8 mouse cellular contexts compared by ENCODE assay signal in genomic region chr9:107612945-107613569, GRCm38 (mm10). TPM values are rescaled to one million over a fixed set of nuclear protein-coding genes. Genes with fewer than 3 reads are reported as not detected.
DNase-seq lines count a peak whose midpoint lies in the region; ATAC-seq and TF ChIP-seq lines count a peak whose summit lies in the region.

No protein-coding gene starts in this region.

- ATAC-seq in kidney, postnatal 0 days (replicated peaks; ENCODE audit: low FRiP score, low read depth), result peak; percentile 14; the same call in 1 of the 2 replicates
- ATAC-seq in hindbrain, embryonic 16.5 days, result peak; percentile 21
- no peak; the same call in 1 of the 2 replicates for ATAC-seq in midbrain, embryonic 14.5 days (ENCODE audit: low FRiP score, low TSS enrichment)
- no peak for ATAC-seq in cerebellum, adult (ENCODE audit: insufficient number of reproducible peaks, low FRiP score, low TSS enrichment)

- H3K9me3 ChIP-seq in kidney, postnatal 0 days (replicated peaks; ENCODE audit: low read length), result no peaks in the 10 kb centered on the region
- no peaks in the 10 kb centered on the region for H3K9me3 ChIP-seq in embryonic facial prominence, embryonic 10.5 days
- no peaks in the 10 kb centered on the region for H3K9me3 ChIP-seq in hindbrain, embryonic 16.5 days (ENCODE audit: control insufficient read depth, low read length)
- no peaks in the 10 kb centered on the region for H3K9me3 ChIP-seq in midbrain, embryonic 14.5 days (ENCODE audit: control insufficient read depth, low read length)

- H3K9ac ChIP-seq in kidney, postnatal 0 days (ENCODE audit: low read depth, low read length), result no peak overlapping the region
- no peak overlapping the region; the same call in 1 of the 2 replicates for H3K9ac ChIP-seq in hindbrain, embryonic 16.5 days (ENCODE audit: low read depth, low read length)
- peak overlapping the region; percentile 80; the same call in 1 of the 2 replicates for H3K9ac ChIP-seq in midbrain, embryonic 14.5 days (replicated peaks; ENCODE audit: low read length)

- no peaks in the 10 kb centered on the region for H3K27me3 ChIP-seq in kidney, postnatal 0 days (ENCODE audit: insufficient read depth, low read length)
- peaks cover 2% of the 10 kb centered on the region; the same call in 1 of the 2 replicates for H3K27me3 ChIP-seq in embryonic facial prominence, embryonic 10.5 days (replicated peaks; ENCODE audit: low read depth, poor library complexity, severe bottlenecking)
- no peaks in the 10 kb centered on the region for H3K27me3 ChIP-seq in hindbrain, embryonic 16.5 days (replicated peaks; ENCODE audit: control insufficient read depth, insufficient read depth, low read length)
- no peaks in the 10 kb centered on the region for H3K27me3 ChIP-seq in midbrain, embryonic 14.5 days (ENCODE audit: control insufficient read depth, insufficient read depth, low read length)

- TF ChIP-seq CTCF in kidney, postnatal 0 days (IDR thresholded peaks at IDR 0.05; ENCODE audit: low read depth), result no peak; the same call in 1 of the 2 replicates

- H3K4me2 ChIP-seq in kidney, postnatal 0 days (ENCODE audit: low read length), result peak overlapping the region; percentile 56
- H3K4me2 ChIP-seq in hindbrain, embryonic 16.5 days (ENCODE audit: low read length), result peak overlapping the region; percentile 87
- peak overlapping the region; percentile 70 for H3K4me2 ChIP-seq in midbrain, embryonic 14.5 days (ENCODE audit: low read length)

- DNase-seq in kidney, postnatal 0 days (ENCODE audit: low spot score), result peak; percentile 72
- no peak for DNase-seq in kidney, postnatal 25 days
- DNase-seq in embryonic facial prominence, embryonic 10.5 days (ENCODE audit: low spot score), result no peak
- DNase-seq in midbrain, embryonic 14.5 days, result peak; percentile 71
- DNase-seq in adrenal gland, postnatal 4 days (ENCODE audit: low spot score in 2 of 2), result no peak
- no peak for DNase-seq in cerebellum, adult 9-11 months

- peak overlapping the region; percentile 85 for H3K27ac ChIP-seq in kidney, postnatal 0 days
- H3K27ac ChIP-seq in embryonic facial prominence, embryonic 10.5 days (replicated peaks), result peak overlapping the region; percentile 96
- H3K27ac ChIP-seq in hindbrain, embryonic 16.5 days (ENCODE audit: low read depth, low read length), result peak overlapping the region; percentile 99
- peak overlapping the region; percentile 100 for H3K27ac ChIP-seq in midbrain, embryonic 14.5 days (replicated peaks; ENCODE audit: low read depth, low read length)

- no peak overlapping the region for H3K4me3 ChIP-seq in kidney, postnatal 0 days (replicated peaks; ENCODE audit: low read depth, low read length)
- peak overlapping the region; percentile 59 for H3K4me3 ChIP-seq in embryonic facial prominence, embryonic 10.5 days
- H3K4me3 ChIP-seq in hindbrain, embryonic 16.5 days (ENCODE audit: low read length), result peak overlapping the region; percentile 44
- peak overlapping the region; percentile 25; the same call in 1 of the 2 replicates for H3K4me3 ChIP-seq in midbrain, embryonic 14.5 days (replicated peaks; ENCODE audit: low read depth, low read length)

- WGBS in kidney, postnatal 0 days, result 9% methylated on average over 12 of the region's 12 CpGs
- WGBS in embryonic facial prominence, embryonic 10.5 days, result 15% methylated on average over 12 of the region's 12 CpGs
- 10% methylated on average over 12 of the region's 12 CpGs for WGBS in hindbrain, embryonic 16.5 days
- WGBS in midbrain, embryonic 14.5 days, result 13% methylated on average over 12 of the region's 12 CpGs

- H3K36me3 ChIP-seq in kidney, postnatal 0 days (ENCODE audit: insufficient read depth, low read length), result peaks cover 36% of the 10 kb centered on the region
- H3K36me3 ChIP-seq in embryonic facial prominence, embryonic 10.5 days (replicated peaks), result peaks cover 46% of the 10 kb centered on the region
- H3K36me3 ChIP-seq in hindbrain, embryonic 16.5 days (ENCODE audit: control insufficient read depth, insufficient read depth, low read length), result peaks cover 23% of the 10 kb centered on the region
- peaks cover 40% of the 10 kb centered on the region for H3K36me3 ChIP-seq in midbrain, embryonic 14.5 days (ENCODE audit: control insufficient read depth, insufficient read depth, low read length)

- H3K4me1 ChIP-seq in kidney, postnatal 0 days (replicated peaks; ENCODE audit: insufficient read depth, low read length), result peaks cover 24% of the 10 kb centered on the region
- peaks cover 62% of the 10 kb centered on the region for H3K4me1 ChIP-seq in embryonic facial prominence, embryonic 10.5 days
- H3K4me1 ChIP-seq in hindbrain, embryonic 16.5 days (ENCODE audit: control insufficient read depth, insufficient read depth, low read depth, low read length), result peaks cover 11% of the 10 kb centered on the region
- peaks cover 22% of the 10 kb centered on the region for H3K4me1 ChIP-seq in midbrain, embryonic 14.5 days (ENCODE audit: control insufficient read depth, insufficient read depth, low read length)

RNA-seq across cellular contexts. Expression of gene Sema3b, which starts 4.0 kb away (rescaled TPM):
- 30.5 and 33.3 TPM in 2 replicates for polyA plus RNA-seq in kidney, postnatal 0 days (2015; fragmentation: Nextera tagmentation; extraction: Ambion mirVana)
- polyA plus RNA-seq in embryonic facial prominence, embryonic 10.5 days (2016; fragmentation: Nextera tagmentation; extraction: Ambion mirVana), result 2.7 TPM in 2 replicates
- 5.6 and 7.0 TPM in 2 replicates for polyA plus RNA-seq in hindbrain, embryonic 16.5 days (2015; fragmentation: Nextera tagmentation; extraction: Ambion mirVana)
- 1.5 and 3.2 TPM in 2 replicates for polyA plus RNA-seq in midbrain, embryonic 14.5 days (2014; fragmentation: Nextera tagmentation; extraction: Ambion mirVana)
- 10 to 100 TPM; 16.9 to 19.4 TPM for total RNA-seq in adrenal gland, postnatal 4 days (2021)

RNA-seq across cellular contexts. Expression of gene Gnai2, which starts 22.1 kb away (rescaled TPM):
- polyA plus RNA-seq in kidney, postnatal 0 days (2015; fragmentation: Nextera tagmentation; extraction: Ambion mirVana), result 351 and 359 TPM in 2 replicates
- polyA plus RNA-seq in embryonic facial prominence, embryonic 10.5 days (2016; fragmentation: Nextera tagmentation; extraction: Ambion mirVana), result 334 and 363 TPM in 2 replicates
- 302 and 317 TPM in 2 replicates for polyA plus RNA-seq in hindbrain, embryonic 16.5 days (2015; fragmentation: Nextera tagmentation; extraction: Ambion mirVana)
- polyA plus RNA-seq in midbrain, embryonic 14.5 days (2014; fragmentation: Nextera tagmentation; extraction: Ambion mirVana), result 284 and 326 TPM in 2 replicates
- total RNA-seq in adrenal gland, postnatal 4 days (2021), result 100 to 1,000 TPM; 345 to 390 TPM

RNA-seq across cellular contexts. Expression of gene Ifrd2, which starts 25.6 kb away (rescaled TPM):
- polyA plus RNA-seq in kidney, postnatal 0 days (2015; fragmentation: Nextera tagmentation; extraction: Ambion mirVana), result 28.9 and 29.9 TPM in 2 replicates
- polyA plus RNA-seq in embryonic facial prominence, embryonic 10.5 days (2016; fragmentation: Nextera tagmentation; extraction: Ambion mirVana), result 59.7 and 72.1 TPM in 2 replicates
- polyA plus RNA-seq in hindbrain, embryonic 16.5 days (2015; fragmentation: Nextera tagmentation; extraction: Ambion mirVana), result 13.5 and 16.9 TPM in 2 replicates
- 14.5 and 15.7 TPM in 2 replicates for polyA plus RNA-seq in midbrain, embryonic 14.5 days (2014; fragmentation: Nextera tagmentation; extraction: Ambion mirVana)
- 10 to 100 TPM; 40.9 to 41.4 TPM for total RNA-seq in adrenal gland, postnatal 4 days (2021)

RNA-seq across cellular contexts. Expression of gene Hyal3, which starts 32.4 kb away (rescaled TPM):
- polyA plus RNA-seq in kidney, postnatal 0 days (2015; fragmentation: Nextera tagmentation; extraction: Ambion mirVana), result 1.3 and 2.0 TPM in 2 replicates
- 0.48 and 0.96 TPM in 2 replicates for polyA plus RNA-seq in embryonic facial prominence, embryonic 10.5 days (2016; fragmentation: Nextera tagmentation; extraction: Ambion mirVana)
- polyA plus RNA-seq in hindbrain, embryonic 16.5 days (2015; fragmentation: Nextera tagmentation; extraction: Ambion mirVana), result 2.7 and 2.9 TPM in 2 replicates
- polyA plus RNA-seq in midbrain, embryonic 14.5 days (2014; fragmentation: Nextera tagmentation; extraction: Ambion mirVana), result 0.89 and 1.4 TPM in 2 replicates
- total RNA-seq in adrenal gland, postnatal 4 days (2021), result 1 to 10 TPM; 2.7 to 2.9 TPM

RNA-seq across cellular contexts. Expression of gene Naa80, which starts 34.4 kb away (rescaled TPM):
- 20.3 and 22.3 TPM in 2 replicates for polyA plus RNA-seq in kidney, postnatal 0 days (2015; fragmentation: Nextera tagmentation; extraction: Ambion mirVana)
- polyA plus RNA-seq in embryonic facial prominence, embryonic 10.5 days (2016; fragmentation: Nextera tagmentation; extraction: Ambion mirVana), result 18.9 and 20.3 TPM in 2 replicates
- 17.1 and 22.7 TPM in 2 replicates for polyA plus RNA-seq in hindbrain, embryonic 16.5 days (2015; fragmentation: Nextera tagmentation; extraction: Ambion mirVana)
- 14.1 and 18.2 TPM in 2 replicates for polyA plus RNA-seq in midbrain, embryonic 14.5 days (2014; fragmentation: Nextera tagmentation; extraction: Ambion mirVana)
- 10 to 100 TPM; 17.4 to 18.0 TPM for total RNA-seq in adrenal gland, postnatal 4 days (2021)

Comparison
In these comparisons a context has a peak if more than half of its experiments do, and no peak if none do; other contexts are left out.
1. DNase-seq: peak in kidney, postnatal 0 days (single experiment) and midbrain, embryonic 14.5 days (single experiment); none in kidney, postnatal 25 days (0 of 2), embryonic facial prominence, embryonic 10.5 days (single experiment), adrenal gland, postnatal 4 days (0 of 2) and cerebellum, adult 9-11 months (single experiment).
2. ATAC-seq: peak in kidney, postnatal 0 days (single experiment) and hindbrain, embryonic 16.5 days (single experiment); none in midbrain, embryonic 14.5 days (single experiment) and cerebellum, adult (single experiment).
3. Peak in every context shown above with its lines, with median percentiles within 50 percentile points of each other: H3K27ac ChIP-seq and H3K4me2 ChIP-seq.